Mouse (Mus musculus) heart, embryonic 14.5 days (tissue): ENCODE results near the gene Gm20918. TPM values are rescaled to one million over a fixed set of nuclear protein-coding genes. Genes with fewer than 3 reads are reported as not detected.
"Not testable (repeated sequence)": the region's sequence is repeated elsewhere in the genome, so short reads cannot be mapped to it uniquely, and the experiment has no call there.

Experiments used
- ATAC-seq: fragments of 200-750 bp; cut with Nextera tagmentation; 2 replicates; pipeline ENCODE4 v1.8.0; 2017; ENCODE audit warnings: low read depth, moderate TSS enrichment; ENCODE audit not compliant: insufficient number of reproducible peaks, insufficient read depth, low FRiP score
- H3K27ac ChIP-seq, 2 experiments: fragments of 200-500 bp in 1 of 2; fragments of 300-500 bp in 1 of 2; sonication (generic) in 1 of 2; replicated peaks in 1 of 2; 2 replicates each; pipeline ENCODE4 v1.5.1; 2012 to 2014; ENCODE audit warnings: low read depth in 2 of 2, low read length in 2 of 2, control low read depth in 1 of 2, mild to moderate bottlenecking in 1 of 2, mixed read lengths in 1 of 2; ENCODE audit not compliant: control insufficient read depth in 1 of 2, insufficient read depth in 1 of 2
- H3K27me3 ChIP-seq: fragments of 300-500 bp; sonication (generic); 2 replicates; pipeline ENCODE4 v1.6.1; 2014; ENCODE audit warnings: mild to moderate bottlenecking, low read length, control low read depth; ENCODE audit not compliant: control insufficient read depth, insufficient read depth
- H3K36me3 ChIP-seq: fragments of 300-500 bp; sonication (generic); 2 replicates; pipeline ENCODE4 v1.6.1; 2014; ENCODE audit warnings: mild to moderate bottlenecking, control low read depth, low read length, mixed read lengths; ENCODE audit not compliant: control insufficient read depth, insufficient read depth
- H3K4me1 ChIP-seq, 2 experiments: fragments of 200-500 bp in 1 of 2; fragments of 300-500 bp in 1 of 2; sonication (generic) in 1 of 2; 2 replicates each; pipeline ENCODE4 v1.6.1; 2012 to 2014; ENCODE audit warnings: low read length in 2 of 2, control low read depth in 1 of 2, mixed read lengths in 1 of 2; ENCODE audit not compliant: control insufficient read depth in 2 of 2, insufficient read depth in 2 of 2
- H3K4me2 ChIP-seq: fragments of 300-500 bp; sonication (generic); 2 replicates; pipeline ENCODE4 v1.6.1; 2014; ENCODE audit warnings: mild to moderate bottlenecking, low read length
- H3K4me3 ChIP-seq, 2 experiments: fragments of 200-500 bp in 1 of 2; fragments of 300-500 bp in 1 of 2; sonication (generic) in 1 of 2; 2 replicates each; pipeline ENCODE4 v1.5.1; 2012 to 2014; ENCODE audit warnings: low read length in 2 of 2, mild to moderate bottlenecking in 2 of 2, control low read depth in 1 of 2, low read depth in 1 of 2, moderate library complexity in 1 of 2; ENCODE audit not compliant: control insufficient read depth in 1 of 2, insufficient read depth in 1 of 2
- H3K9ac ChIP-seq: fragments of 300-500 bp; sonication (generic); 2 replicates; pipeline ENCODE4 v1.6.1; 2014; ENCODE audit warnings: mild to moderate bottlenecking, low read length
- H3K9me3 ChIP-seq: fragments of 300-500 bp; sonication (generic); 2 replicates; pipeline ENCODE4 v1.6.1; 2016; ENCODE audit warnings: low read length, control low read depth; ENCODE audit not compliant: control insufficient read depth
- polyA plus RNA-seq: library from polyadenylated mRNA; unstranded; fragments of >200 nt; fragmentation: Nextera tagmentation; extraction: Ambion mirVana; gene quantifications from 2 replicates; pipeline ENCODE4 v1.2.1, GENCODE M21; 2014

Gene Gm20918
- polyA plus RNA-seq, result not detected in 2 replicates

- not testable (repeated sequence) for H3K27ac ChIP-seq, H3K9ac ChIP-seq, H3K9me3 ChIP-seq, ATAC-seq, H3K4me2 ChIP-seq, H3K4me3 ChIP-seq, H3K36me3 ChIP-seq, H3K4me1 ChIP-seq, H3K27me3 ChIP-seq
Observed at GRCm38 (mm10) chrY:5043637-5044036, at the start of gene Gm20918. Gene Gm20918, plus strand, starts transcription at chrY:5043937.

Other genes with a start within 250 kb of the Gm20918 start
- gene Gm21820, start 205.5 kb downstream of the Gm20918 start, polyA plus RNA-seq, result not detected in 2 replicates